Comparison of ENCODE assay signal across 8 mouse cellular contexts in the genomic region with DNA sequence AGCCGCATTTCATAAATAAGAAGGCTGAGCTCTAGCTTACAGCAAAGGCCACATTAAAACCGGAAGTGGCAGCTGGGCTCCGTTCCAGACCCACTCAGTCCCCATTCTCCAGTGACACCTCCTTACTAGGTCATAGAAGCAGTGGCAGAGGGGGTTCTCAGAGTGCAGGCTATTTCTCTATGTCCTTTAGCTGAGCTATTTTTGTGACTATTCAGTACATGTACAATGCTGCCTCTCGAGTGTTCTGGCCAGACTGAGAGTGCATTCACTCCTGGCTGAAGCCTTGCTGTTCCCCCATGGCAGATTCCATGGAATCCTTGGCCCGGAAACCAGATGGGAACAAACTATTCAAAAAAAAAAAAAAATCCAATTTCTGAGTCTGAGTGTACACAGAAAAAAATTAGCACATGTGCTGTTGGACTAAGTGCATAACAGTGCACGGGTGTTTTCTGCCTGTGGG.
A peak's percentile ranks its signal among the peaks of the same experiment; 100 is the strongest.
DNase-seq lines count a peak whose midpoint lies in the region; ATAC-seq and TF ChIP-seq lines count a peak whose summit lies in the region.

No protein-coding gene starts in this region.

- no peak overlapping the region for H3K4me2 ChIP-seq in hindbrain, postnatal 0 days (ENCODE audit: low read depth, low read length)
- no peak overlapping the region for H3K4me2 ChIP-seq in lung, embryonic 15.5 days
- H3K4me2 ChIP-seq in midbrain, embryonic 11.5 days = no peak overlapping the region

- no peak overlapping the region for H3K9ac ChIP-seq in hindbrain, postnatal 0 days (replicated peaks; ENCODE audit: low read length)
- H3K9ac ChIP-seq in lung, embryonic 15.5 days = no peak overlapping the region
- H3K9ac ChIP-seq in midbrain, embryonic 11.5 days (ENCODE audit: low read length) = no peak overlapping the region

- peak; percentile 65; the same call in 1 of the 2 replicates for ATAC-seq in hindbrain, postnatal 0 days
- ATAC-seq in Patski = no peak
- ATAC-seq in hematopoietic stem cell, adult 5-6 weeks (replicated peaks in 1 of 2; ENCODE audit: insufficient read depth in 1 of 2, low FRiP score in 2 of 2, low TSS enrichment in 1 of 2, low read depth in 1 of 2, poor library complexity in 2 of 2, severe bottlenecking in 2 of 2) = peak; percentile 51 to 53; a peak in 3 of 4 replicates
- peak; percentile 41; the same call in 1 of the 2 replicates for ATAC-seq in lung, embryonic 15.5 days (ENCODE audit: borderline replicate concordance, extremely low read depth, low FRiP score, low TSS enrichment)
- no peak for ATAC-seq in midbrain, embryonic 11.5 days (ENCODE audit: low FRiP score)

- peak overlapping the region; percentile 51; the same call in 1 of the 2 replicates for H3K27ac ChIP-seq in hindbrain, postnatal 0 days
- H3K27ac ChIP-seq in hindbrain, embryonic 10.5 days = no peak overlapping the region
- H3K27ac ChIP-seq in lung, embryonic 15.5 days = peak overlapping the region; percentile 70
- H3K27ac ChIP-seq in midbrain, embryonic 11.5 days (ENCODE audit: low read depth, low read length) = no peak overlapping the region

- TF ChIP-seq CTCF in hindbrain, postnatal 0 days (IDR thresholded peaks at IDR 0.05; ENCODE audit: low read depth) = peak; percentile 25; the same call in 1 of the 2 replicates
- TF ChIP-seq CTCF in Patski (IDR thresholded peaks at IDR 0.05) = peak; percentile 33

- H3K36me3 ChIP-seq in hindbrain, postnatal 0 days (ENCODE audit: insufficient read depth, low read length) = no peaks in the 10 kb centered on the region
- no peaks in the 10 kb centered on the region for H3K36me3 ChIP-seq in hindbrain, embryonic 10.5 days
- H3K36me3 ChIP-seq in lung, embryonic 15.5 days = no peaks in the 10 kb centered on the region
- no peaks in the 10 kb centered on the region for H3K36me3 ChIP-seq in midbrain, embryonic 11.5 days (ENCODE audit: control insufficient read depth, insufficient read depth, low read length)

- DNase-seq in hindbrain, postnatal 0 days (ENCODE audit: low spot score) = peak; percentile 60
- DNase-seq in hindbrain, embryonic 10.5 days (ENCODE audit: low spot score) = no peak
- no peak for DNase-seq in Patski (ENCODE audit: low read depth, low spot score)
- peak; percentile 23 to 26 for DNase-seq in frontal cortex, postnatal 14 days (ENCODE audit: low spot score in 2 of 2)
- DNase-seq in yolk sac, embryonic 10.5 days (ENCODE audit: low spot score) = no peak
- DNase-seq in midbrain, embryonic 11.5 days (ENCODE audit: low spot score, missing footprints) = no peak

- no peaks in the 10 kb centered on the region for H3K27me3 ChIP-seq in hindbrain, postnatal 0 days (ENCODE audit: insufficient read depth, low read length)
- no peaks in the 10 kb centered on the region for H3K27me3 ChIP-seq in hindbrain, embryonic 10.5 days (ENCODE audit: insufficient read depth, poor library complexity, severe bottlenecking)
- no peaks in the 10 kb centered on the region for H3K27me3 ChIP-seq in Patski
- no peaks in the 10 kb centered on the region for H3K27me3 ChIP-seq in lung, embryonic 15.5 days
- no peaks in the 10 kb centered on the region for H3K27me3 ChIP-seq in midbrain, embryonic 11.5 days (ENCODE audit: control insufficient read depth, insufficient read depth, low read length)

- CTCF ChIA-PET in Patski (lab: Charles Lee) = interaction anchor here (1.0 to 1.6 kb wide), 4 partner anchors 11 to 576 kb away, joined by 3 to 4 read pairs (median 3); no protein-coding TSS in a partner anchor

- H3K4me1 ChIP-seq in hindbrain, postnatal 0 days (ENCODE audit: insufficient read depth, low read length) = peaks cover 22% of the 10 kb centered on the region
- peaks cover 31% of the 10 kb centered on the region for H3K4me1 ChIP-seq in hindbrain, embryonic 10.5 days (replicated peaks)
- peaks cover 54% of the 10 kb centered on the region for H3K4me1 ChIP-seq in lung, embryonic 15.5 days
- peaks cover 7% of the 10 kb centered on the region; the same call in 1 of the 2 replicates for H3K4me1 ChIP-seq in midbrain, embryonic 11.5 days (ENCODE audit: control insufficient read depth, insufficient read depth, low read length)

- H3K4me3 ChIP-seq in hindbrain, postnatal 0 days (ENCODE audit: low read length) = no peak overlapping the region
- no peak overlapping the region for H3K4me3 ChIP-seq in hindbrain, embryonic 10.5 days
- no peak overlapping the region for H3K4me3 ChIP-seq in lung, embryonic 15.5 days
- H3K4me3 ChIP-seq in midbrain, embryonic 11.5 days (ENCODE audit: low read depth, low read length) = no peak overlapping the region

- 0 out of 2 replicates have a peak, but pooled peaks cover 2% of the 10 kb centered on the region for H3K9me3 ChIP-seq in hindbrain, postnatal 0 days (ENCODE audit: low read length)
- peaks cover 4% of the 10 kb centered on the region; the same call in 1 of the 2 replicates for H3K9me3 ChIP-seq in hindbrain, embryonic 10.5 days
- no peaks in the 10 kb centered on the region for H3K9me3 ChIP-seq in lung, embryonic 15.5 days
- H3K9me3 ChIP-seq in midbrain, embryonic 11.5 days (ENCODE audit: control insufficient read depth, low read length) = no peaks in the 10 kb centered on the region

- 39% methylated on average over 6 of the region's 6 CpGs for WGBS in hindbrain, postnatal 0 days
- WGBS in hindbrain, embryonic 10.5 days = 73% methylated on average over 6 of the region's 6 CpGs
- WGBS in lung, embryonic 15.5 days = 24% methylated on average over 6 of the region's 6 CpGs
- 71% methylated on average over 6 of the region's 6 CpGs for WGBS in midbrain, embryonic 11.5 days

- POLR2A ChIA-PET in Patski (lab: Charles Lee) = interaction anchor here (0.6 kb wide), 1 partner anchor 314 kb away, joined by 10 read pairs; no protein-coding TSS in a partner anchor

- in situ Hi-C loops in Patski (cut with MboI; ENCODE audit: low pct_unique_long_range_greater_than_20kb) = no loop called here

Comparison
In these comparisons a context has a peak if more than half of its experiments do, and no peak if none do; other contexts are left out.
1. DNase-seq: peak in hindbrain, postnatal 0 days (single experiment) and frontal cortex, postnatal 14 days (2 of 2); none in hindbrain, embryonic 10.5 days (single experiment), Patski (single experiment), yolk sac, embryonic 10.5 days (single experiment) and midbrain, embryonic 11.5 days (single experiment).
2. H3K27ac ChIP-seq: peak in hindbrain, postnatal 0 days (single experiment) and lung, embryonic 15.5 days (single experiment); none in hindbrain, embryonic 10.5 days (single experiment) and midbrain, embryonic 11.5 days (single experiment).
3. ATAC-seq: peak in hindbrain, postnatal 0 days (single experiment), hematopoietic stem cell, adult 5-6 weeks (2 of 2) and lung, embryonic 15.5 days (single experiment); none in Patski (single experiment) and midbrain, embryonic 11.5 days (single experiment).